Mouse (Mus musculus) gastrocnemius, postnatal 36 days (tissue): Measurements from ENCODE around the gene Tmem246. TPM values are rescaled to one million over a fixed set of nuclear protein-coding genes. Genes with fewer than 3 reads are reported as not detected.

ENCODE experiments used
- total RNA-seq, 2 experiments: library from RNA; stranded (reverse); gene quantifications; 2 replicates each; pipeline ENCODE4 v1.2.3; 2021

Tmem246 gene
- total RNA-seq, 2 experiments from 2014 or later, result 29.6 to 30.5 TPM

Other genes with a start within 250 kb of the Tmem246 start
- not detected for gene Acnat2, start 189.7 kb downstream of the Tmem246 start, total RNA-seq
- gene Acnat1, start 124.0 kb downstream of the Tmem246 start, total RNA-seq, result not detected
- gene Baat, start 91.3 kb downstream of the Tmem246 start, total RNA-seq, result under 1 TPM in 1 of 2 experiments, not detected in 1; 0.28 TPM
- 10 to 100 TPM; 29.1 to 30.7 TPM for gene Mrpl50, start 76.8 kb downstream of the Tmem246 start, total RNA-seq
- 1 to 10 TPM; 2.8 to 3.1 TPM for gene Zfp189, start 76.7 kb downstream of the Tmem246 start, total RNA-seq
- gene Aldob, start 48.3 kb downstream of the Tmem246 start, total RNA-seq, result under 1 TPM in 1 of 2 experiments, not detected in 1; 0.20 TPM
- 10 to 100 TPM; 23.3 to 27.7 TPM for gene Rnf20, start 34.1 kb upstream of the Tmem246 start, total RNA-seq
- not detected for gene Ppp3r2, start 84.1 kb upstream of the Tmem246 start, total RNA-seq
- under 1 TPM; 0.10 to 0.13 TPM for gene Grin3a, start 247.9 kb upstream of the Tmem246 start, total RNA-seq